Mouse (Mus musculus) heart, adult 18-20 months (tissue): ENCODE measurements around the gene Crtac1. TPM values are rescaled to one million over a fixed set of nuclear protein-coding genes. Genes with fewer than 3 reads are reported as not detected.

ENCODE experiments used
- DNase-seq, 2 experiments: peaks; one replicate each; pipeline ENCODE4 v3.0.0; 2021 to 2022; ENCODE audit warnings: mixed read lengths in 1 of 2
- long read RNA-seq, 2 experiments: library from polyadenylated mRNA; stranded (forward); transcript quantifications; one replicate each; pipeline ENCODE4 v2.0.0; 2021
- total RNA-seq, 2 experiments: library from RNA; stranded (reverse); gene quantifications; 2 replicates each; pipeline ENCODE4 v1.2.3; 2021

The Crtac1 gene
- total RNA-seq, result not detected
- long read RNA-seq, experiment 1, result 0 reads
- long read RNA-seq, experiment 2, partial matches to known transcripts, result 0 of 1 reads
- long read RNA-seq, experiment 2, other reads (novel, unspliced or antisense), result 1 of 1 reads

DNA sequence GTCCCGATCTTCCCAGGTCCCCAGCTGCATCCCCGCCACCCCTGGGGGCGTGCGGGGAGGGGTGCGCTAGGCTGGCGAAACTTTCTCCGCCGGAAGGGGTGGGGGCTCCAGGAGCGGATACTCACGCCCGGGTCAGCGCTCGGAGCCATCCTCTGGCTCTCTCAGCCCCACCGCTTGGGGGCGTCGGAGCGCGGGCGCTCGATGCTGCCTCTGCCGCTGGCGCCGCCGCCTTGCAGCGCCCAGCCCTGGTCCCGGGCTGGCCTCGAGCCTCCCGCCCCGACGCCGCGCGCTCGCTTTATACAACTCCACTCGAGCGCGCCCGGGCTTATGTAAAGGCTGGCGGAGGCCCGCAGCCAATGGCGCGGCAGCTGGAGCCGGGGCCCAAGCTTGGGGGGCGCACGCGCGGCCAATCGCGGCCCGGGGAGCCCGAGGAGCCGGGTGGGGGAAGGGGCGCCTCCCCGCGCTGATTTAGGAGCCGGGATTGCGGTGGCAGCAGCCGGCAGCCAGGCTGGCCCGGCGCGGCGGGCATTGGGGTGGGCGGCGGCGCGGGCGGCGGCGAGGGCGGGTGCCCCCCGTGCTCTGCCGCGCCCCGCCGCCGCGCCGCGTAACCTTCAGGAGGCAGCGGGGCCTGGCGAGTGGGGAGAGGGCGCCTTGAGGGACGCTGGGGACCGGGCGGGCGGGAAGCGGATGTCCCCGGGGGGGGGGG is at the start of gene Crtac1:
Crtac1 (minus strand) TSS at position 299 of the 706 bp plus-strand sequence.
- DNase-seq, result peak; percentile 11 to 19

DNA sequence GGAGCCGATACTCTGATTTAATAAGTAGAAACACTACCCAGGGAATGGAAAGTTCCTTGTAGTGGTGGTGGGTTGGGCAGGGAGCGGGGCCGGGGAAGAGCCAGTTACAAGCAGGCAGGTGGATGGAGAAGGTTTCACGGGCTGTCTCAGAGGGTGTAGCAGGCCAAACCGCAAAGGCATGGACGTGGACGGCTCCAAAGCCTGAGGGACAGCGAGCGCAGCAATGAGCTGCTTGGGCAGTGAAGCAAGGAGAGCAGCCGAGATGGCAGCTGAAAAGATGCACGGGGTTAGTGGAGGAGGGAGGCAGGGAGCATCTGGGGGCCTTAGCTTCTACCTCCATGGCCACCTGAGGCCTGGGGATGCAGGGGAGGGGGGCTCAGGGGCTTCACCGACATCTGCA is 46.7 kb upstream of the Crtac1 start:
- DNase-seq, result no peak

DNA sequence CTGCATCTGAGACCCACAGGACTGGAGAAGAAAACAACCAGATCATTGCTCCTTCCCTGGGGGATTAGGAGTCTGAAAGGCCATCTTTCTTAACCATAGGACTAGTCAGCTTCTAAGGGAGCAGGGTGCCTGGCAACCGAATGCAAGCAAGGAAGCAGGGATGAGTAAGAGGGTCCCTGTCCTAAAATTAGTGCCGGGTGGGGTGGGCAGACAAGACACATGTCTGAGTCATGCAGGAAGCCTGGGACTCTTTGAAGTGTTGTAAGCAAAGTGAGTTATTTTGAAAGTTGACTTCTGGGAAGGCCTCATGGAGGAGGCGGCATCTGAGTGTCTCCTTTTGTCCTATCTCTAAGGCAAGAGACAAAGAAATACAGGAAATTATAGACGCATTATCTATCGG is 46.2 kb upstream of the Crtac1 start:
- no peak for DNase-seq

DNA sequence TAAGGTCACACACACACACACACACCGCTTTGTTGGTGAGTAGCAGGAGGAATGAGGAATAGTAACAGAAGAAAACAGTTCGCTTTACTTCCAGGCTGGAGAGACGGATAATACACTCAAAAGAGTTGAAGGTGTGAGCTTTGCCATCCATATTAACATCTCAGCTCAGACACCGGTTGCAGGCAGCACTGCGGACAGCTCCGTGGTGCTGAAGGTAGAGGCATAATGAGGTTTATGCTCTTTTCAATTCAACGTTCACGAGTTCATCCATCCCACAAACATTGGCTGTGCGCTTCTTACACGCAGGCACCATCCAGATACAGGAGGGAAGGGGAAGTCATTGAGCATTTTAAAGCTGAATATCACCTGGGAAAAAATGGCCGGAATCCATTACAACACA is 41.2 kb upstream of the Crtac1 start:
- DNase-seq, result peak in 1 of 2 experiments; percentile 9

DNA sequence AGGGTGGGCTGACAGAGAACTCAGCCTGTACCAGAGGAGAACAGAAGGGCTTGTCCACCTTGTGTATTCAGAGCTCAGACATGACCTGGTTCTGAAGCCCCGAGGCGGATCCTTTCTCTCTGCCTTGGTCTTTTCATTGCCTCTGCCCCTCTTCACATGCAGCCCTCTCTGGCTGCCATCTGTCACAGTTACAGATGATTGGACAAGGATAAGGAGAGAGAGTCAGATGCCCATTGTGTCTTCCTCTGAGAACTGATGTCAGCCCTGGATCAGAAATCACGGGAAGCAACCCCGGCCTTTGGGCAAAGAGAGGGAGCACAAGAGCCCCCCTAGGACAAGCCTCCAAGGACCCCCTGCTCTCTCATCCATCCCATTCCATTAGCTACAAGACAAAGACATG is 40.0 kb upstream of the Crtac1 start:
- no peak for DNase-seq

DNA sequence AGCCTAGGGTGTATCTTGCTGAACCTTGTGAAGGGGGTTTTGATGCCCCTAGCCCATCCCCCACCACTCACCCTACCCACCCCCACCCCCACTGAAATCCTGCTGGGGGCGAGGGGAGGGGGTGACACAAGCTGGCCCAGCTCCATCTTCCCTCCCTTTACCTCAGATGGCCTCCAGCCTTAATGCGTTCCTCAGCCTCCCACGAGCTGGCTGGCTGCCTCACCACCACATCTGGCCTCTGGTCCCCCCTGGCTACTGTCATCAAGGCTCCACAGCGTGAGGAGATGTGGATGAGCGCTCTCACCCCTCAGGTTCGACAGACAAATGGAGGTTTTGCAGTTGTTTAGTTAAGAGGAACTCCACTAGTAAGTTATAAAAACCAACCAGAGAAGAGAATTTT is 30.3 kb upstream of the Crtac1 start:
- DNase-seq, result no peak

DNA sequence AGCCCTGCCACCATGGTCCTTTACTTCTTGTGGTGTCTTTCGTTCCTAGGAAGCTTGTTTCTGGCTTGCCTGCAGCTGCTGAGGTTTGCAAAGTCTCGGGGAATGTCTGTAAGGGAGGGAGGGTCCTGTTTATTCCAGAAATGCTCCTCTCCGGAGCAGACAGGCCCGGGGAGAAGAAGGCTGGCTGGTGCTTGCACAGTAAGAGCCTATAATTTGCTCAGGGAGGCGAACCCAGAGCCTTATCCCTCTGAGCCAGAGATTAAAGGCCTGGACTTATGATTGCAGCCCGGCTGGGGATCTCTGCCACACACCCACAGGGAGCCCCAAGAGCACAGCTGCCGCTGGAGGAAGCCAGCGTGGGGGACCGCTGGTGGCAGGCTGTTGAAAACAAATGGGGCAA is 29.8 kb upstream of the Crtac1 start:
- peak; percentile 5 to 8 for DNase-seq

DNA sequence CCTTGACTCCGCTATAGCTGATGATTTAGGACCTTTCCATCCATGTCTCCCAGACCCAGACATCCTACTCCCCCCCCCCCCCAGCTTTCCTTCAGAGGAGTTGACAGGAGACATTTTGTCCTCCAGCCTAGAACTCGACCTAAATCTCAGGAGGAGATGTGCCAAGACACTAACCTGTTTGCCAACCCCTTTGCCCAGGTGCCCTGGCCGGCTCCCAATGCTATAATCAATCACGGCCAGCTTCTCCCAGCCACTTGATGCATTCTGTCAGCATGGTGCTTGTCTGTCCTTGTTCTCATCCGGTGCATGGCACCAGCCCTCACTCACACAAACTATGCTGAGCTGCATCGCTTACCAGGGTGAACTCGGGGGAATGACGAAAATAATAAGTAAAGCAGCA is 27.9 kb upstream of the Crtac1 start:
- DNase-seq, result no peak

DNA sequence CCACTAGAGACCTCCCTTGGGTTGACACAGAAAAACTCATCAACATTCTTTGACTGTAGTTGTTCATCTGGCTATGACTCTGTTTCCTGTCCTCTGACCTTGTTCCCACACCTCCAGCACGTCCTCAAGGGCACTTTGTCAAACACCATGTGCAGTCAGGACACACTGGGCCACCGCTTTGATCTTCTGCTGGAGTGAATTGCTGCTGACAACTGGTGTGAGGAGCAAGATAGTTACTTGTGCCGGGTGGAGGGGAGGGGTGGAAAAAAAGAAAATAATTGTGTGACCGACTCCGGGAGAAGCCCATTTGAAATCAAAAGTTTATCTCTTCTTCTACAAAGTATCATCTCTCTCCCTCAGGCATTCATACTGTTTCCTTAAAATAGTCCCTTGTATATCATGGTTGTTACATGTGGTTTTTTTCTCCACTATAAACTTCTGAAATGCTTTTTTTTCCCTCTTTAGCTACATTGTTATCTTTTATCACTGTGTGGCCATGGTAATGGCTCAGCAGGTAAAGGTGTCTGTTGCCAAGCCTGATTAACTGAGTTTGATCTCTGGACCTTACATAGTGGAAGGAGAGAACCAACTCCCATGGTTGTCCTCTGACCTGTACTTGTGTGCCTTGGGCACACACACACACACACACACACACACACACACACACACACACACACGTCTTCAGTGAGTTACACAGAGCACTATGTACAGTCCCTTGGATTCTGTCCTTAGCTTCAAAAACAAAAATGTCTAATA is 23.1 kb upstream of the Crtac1 start:
- no peak for DNase-seq

DNA sequence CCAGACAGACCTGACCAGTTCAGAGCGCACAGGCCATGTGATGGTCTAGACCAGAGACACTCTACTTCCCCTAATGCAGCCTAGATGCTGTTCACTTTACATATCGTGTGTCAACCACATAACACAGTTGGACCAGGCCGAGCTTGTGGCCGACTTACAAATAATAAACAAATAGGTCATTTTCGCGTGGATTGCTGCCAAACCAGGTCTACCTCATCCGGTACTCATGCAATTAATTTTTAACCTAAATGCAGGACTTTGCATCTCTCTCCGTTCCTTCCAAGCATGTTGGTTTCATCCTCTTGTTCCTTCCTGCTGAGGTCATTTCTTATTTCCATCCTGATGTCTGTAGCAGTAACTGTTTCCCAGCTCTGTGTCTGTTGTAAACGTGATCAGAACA is 22.4 kb upstream of the Crtac1 start:
- no peak for DNase-seq

DNA sequence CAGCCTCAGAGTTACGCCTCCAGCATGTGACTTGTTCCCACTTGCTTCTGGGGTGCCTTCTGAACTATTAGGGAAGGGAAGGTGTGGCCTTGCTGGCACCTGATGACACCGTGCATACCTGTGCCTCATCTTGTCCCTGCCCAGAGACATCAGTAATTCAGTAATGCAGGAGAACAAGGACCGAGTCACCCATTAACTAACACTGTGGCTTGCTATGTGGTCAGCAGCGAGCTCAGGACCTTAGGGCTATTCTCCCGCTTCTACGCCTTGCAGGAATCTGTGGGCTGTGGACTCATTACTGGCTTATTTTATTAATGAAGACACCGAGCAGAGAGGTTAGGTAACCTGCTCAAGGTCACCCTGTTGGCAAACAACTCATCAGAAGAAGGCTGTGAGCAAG is 21.0 kb upstream of the Crtac1 start:
- DNase-seq, result no peak

DNA sequence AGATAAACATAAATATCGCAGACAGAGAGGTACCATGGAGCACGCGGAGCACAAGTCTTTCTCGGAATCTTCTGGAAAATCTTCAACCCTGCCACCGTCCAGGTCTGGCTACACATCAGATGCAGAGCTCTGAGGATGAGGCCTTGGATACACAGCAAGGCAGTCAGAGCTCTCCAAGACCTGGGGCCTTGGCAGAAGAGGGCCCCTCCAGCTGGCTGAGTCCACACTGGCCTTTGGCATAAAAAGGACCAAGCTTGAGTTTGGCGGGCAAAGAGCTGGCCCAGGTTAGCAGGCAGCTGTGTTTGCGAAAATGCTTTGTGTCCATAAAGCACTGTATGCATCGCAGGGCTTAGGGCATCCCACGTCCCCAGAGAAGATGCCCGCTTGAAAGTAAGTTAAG is 17.0 kb upstream of the Crtac1 start:
- DNase-seq, result no peak

DNA sequence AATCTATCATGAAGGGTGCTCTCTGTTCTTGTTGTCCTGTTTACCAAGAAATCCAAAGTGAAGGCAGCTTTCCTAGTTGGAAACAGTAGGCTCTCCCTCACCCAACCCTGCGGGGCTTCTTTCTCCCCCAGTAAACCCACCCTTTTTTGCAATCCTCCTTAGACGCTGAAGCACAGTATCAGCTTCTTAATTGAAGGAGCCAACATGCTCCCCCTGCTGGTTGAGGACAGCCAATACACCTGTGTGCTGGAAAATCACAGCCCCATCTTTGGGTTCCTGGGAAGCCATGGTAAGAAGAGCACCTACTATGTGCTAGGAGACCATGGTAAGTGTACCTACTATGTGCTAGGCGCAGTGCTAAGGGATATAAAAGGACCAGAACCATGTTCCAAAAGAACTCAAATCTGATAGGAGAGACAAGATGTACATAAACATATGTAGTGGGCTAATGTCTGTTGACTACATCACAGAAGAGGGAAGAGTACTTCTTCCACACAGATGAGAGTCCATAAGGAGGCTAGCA is 12.4 kb upstream of the Crtac1 start:
- DNase-seq, result peak in 1 of 2 experiments; percentile 61

DNA sequence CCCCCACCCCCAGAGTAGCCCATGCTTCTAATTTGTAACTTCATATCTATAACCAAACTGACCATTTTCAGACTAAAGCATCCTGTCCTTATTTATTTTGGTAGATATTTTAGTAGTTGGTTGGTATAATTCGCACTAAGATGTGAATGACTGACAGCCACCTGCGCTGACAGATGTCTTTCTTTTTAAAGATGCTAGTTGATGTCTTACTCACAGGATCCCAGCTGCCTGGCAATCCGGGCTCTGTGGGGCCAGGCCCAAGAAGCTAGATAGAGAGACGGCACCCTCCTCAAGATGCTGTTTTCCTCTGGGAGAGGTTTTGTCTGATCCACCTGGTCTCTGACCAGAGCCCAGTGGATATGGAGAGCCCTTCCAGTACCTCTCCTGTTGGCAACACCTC is 11.7 kb upstream of the Crtac1 start:
- no peak for DNase-seq

DNA sequence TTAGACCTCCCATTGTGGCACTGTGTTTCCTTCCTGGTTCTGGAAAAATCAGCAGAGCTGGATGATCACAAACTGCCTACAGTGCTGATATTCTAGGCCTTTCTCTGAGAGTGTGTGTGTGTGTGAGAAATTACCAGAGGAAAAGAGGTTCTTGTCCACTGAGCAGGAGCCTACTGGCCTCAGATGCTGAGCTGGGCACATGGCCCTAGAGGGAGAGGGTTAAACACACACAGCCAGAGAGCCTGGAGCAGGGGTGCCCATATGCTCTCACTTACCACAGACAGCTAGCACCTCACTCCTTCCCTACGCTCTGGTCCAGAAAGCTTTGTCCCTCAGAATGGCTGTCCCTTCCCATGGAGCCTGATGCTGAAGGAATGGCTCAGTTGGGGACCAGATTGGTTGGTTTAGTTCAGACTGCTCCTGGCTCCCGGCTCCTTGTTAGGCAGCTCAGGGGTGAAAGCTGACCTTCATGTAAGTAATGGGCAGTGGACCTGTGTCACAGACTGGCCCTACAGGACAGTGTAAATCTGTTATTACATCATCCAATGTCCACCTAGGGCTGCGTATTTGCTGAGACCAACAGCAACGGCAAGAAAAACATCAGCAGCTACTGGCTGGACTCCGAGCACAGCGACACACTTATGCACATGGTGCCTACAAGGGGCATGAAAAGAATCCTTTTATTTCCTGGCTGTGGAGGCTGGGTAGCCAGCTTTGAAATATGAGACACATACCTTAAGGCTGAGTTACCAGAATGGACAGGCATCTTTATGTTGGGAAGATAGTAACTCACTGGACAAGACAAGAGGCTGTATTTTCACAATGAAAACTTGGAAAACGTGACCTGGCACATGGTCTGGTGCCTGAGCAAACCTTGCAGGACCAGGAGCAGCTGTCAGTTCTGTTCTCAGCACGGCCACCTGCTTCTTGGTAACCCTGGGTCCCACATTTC is 10.9 kb upstream of the Crtac1 start:
- DNase-seq, result no peak

DNA sequence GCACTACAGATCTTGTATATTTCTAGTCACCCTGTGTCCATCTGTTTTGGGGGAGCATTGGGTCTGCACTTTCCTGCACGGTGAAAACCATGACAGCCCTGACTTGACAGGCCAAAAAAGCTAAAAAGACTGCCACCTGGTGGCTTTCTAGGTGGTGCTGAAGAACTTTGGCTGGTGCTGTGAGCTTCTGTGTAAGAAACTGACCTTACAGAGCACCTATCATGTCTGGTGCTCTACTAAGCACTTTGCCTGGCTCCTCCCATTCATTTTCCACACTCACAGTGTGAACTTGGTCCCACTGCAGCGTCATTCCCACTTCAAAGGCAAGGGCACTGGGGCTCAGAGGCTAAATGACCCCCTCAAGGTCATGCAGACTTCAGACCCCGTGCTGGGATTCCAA is 8.5 kb upstream of the Crtac1 start:
- DNase-seq, result no peak

DNA sequence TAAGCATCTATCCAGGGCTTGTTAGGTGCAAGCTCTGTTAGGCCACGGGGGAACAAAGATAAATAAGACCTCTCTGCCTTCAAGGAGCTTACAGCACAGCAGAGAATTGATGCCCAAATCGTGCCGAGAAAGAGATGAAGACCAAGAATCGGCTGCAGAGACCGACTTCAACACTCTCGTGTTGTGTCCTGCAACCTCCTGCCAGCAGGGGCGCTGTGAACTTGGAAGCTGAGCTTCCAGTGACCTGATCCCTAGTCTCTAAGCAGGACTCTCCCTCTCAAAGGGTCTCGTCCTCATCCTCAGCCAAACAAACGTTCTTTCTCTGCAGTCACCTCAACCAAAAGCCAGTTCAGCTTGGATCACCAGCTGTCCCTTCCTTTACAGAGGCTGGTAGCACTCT is 7.8 kb upstream of the Crtac1 start:
- DNase-seq, result no peak

DNA sequence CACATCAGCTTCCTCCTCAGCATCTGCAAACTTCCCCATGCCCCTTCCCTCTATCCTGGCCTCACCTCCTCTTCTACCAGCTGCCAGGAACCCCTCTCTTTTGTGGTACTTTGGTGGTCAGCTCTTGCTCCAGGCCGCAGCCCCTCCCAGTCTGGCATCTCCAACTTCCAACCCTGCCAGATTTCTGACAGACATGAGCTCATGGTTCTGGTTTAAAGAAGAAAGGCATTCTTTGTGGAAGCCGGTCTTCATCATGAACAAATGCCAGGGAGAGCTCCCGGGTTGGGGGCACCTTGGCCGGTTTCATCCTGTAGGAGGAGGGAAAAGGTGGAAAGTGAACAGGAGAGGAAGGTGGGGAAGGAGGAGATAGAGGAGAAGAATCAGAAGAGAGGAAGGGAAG is 4.0 kb upstream of the Crtac1 start:
- no peak for DNase-seq

DNA sequence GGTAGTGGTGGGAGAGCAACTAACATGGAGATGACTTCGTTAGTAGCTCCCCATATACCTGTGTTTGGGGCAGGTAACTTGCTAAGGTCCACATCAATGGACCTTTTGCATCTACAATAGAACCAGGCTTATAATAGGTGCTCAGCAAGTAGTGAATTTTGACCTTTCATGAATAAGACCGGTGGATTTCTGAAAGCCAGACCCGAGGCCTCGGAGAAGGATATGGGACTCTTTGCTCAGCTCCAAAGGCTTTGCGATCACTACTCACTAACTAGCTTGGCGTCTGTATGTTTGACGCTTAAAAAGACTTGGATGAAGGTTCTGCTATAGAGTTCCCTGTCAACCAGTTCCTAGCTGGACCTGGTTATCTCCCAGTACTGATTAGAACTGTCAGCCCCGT is 1.2 kb upstream of the Crtac1 start:
- DNase-seq, result no peak

DNA sequence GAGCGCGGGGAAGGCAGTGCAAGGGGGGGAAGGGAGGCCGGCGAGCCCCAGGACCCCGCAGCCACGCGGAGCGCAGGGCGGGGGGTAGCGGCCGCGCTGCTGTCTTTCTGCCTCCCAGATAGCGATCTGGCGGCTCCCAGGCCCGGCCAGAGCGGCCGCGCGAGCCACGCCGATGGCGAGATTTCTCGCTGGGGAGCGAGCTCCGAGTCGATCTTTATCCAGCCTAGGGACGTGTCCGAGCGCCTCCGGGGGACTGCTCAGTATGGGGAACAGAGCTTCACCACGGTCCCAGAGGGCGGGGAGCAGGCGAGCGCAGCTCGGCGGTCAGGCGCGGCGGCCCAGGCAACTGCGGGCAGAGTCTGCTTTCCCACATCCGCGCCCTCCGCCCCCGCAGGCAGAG is 608 bp upstream of the Crtac1 start:
- DNase-seq, result peak in 1 of 2 experiments; percentile 10

DNA sequence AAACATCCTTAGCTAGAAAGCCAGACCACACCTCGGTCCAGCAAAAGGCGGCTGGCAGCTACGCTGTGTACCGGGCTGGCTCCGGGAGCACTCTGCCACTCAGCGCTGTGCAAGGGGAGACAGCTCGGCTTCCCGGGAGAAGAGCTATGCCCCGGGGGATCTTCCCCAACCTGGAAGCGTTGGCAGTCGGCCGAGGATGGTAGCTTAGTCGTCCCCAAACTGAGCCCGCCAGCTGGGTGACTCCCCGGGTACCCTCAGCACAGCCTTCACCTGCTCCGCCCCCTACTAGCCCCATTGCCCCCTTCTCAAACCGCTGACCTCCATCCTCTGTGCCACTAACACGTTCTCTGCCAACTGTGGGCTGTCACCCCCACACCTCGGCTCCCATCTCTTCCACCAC is 602 bp downstream of the Crtac1 start:
- no peak for DNase-seq

DNA sequence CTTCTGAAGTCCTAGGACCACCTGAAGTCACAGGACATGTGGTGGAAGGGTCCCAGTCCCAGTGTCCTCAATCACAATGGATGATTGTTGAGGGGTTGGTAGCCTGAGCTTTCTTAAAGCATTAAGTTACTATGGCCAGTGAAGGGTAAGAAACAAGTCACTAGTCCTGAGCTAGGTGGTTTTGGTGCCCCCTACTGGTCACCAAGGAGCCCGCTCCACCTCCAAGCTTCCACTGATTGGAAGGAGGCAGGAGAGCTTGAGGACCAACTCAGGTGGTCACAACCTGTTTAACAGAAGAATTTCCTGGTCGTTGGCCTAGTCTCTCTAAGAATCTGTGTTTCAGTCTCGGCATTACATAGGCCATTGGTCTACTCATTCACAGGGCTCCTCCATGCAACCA is 2.2 kb downstream of the Crtac1 start:
- peak; percentile 18 to 46 for DNase-seq
